In genomic region chr8:26706048-26706767, GRCm38 (mm10) we compare ENCODE assay signal across 23 mouse cellular contexts.
DNase-seq lines count a peak whose midpoint lies in the region; ATAC-seq lines count a peak whose summit lies in the region.
"Had no signal": no experiment of that assay in that cellular context is flagged by ENCODE, and none has a peak within 500 bp of the region (broad histone marks: within the 10 kb centered on the region; RNA-seq: fewer than 3 reads in every experiment).

No protein-coding gene starts in this region.

- 0 out of 2 replicates have a peak, but pooled peaks cover 3% of the 10 kb centered on the region for H3K27me3 ChIP-seq in hindbrain, embryonic 13.5 days
- no peaks in the 10 kb centered on the region for H3K27me3 ChIP-seq in hindbrain, embryonic 11.5 days (ENCODE audit: control insufficient read depth, insufficient read depth, low read length)
- H3K27me3 ChIP-seq in intestine, embryonic 14.5 days (replicated peaks; ENCODE audit: control insufficient read depth, insufficient read depth, low read length): no peaks in the 10 kb centered on the region
- peaks cover 9% of the 10 kb centered on the region; the same call in 1 of the 2 replicates for H3K27me3 ChIP-seq in neural tube, embryonic 15.5 days (replicated peaks)
- H3K27me3 ChIP-seq: liver, embryonic 12.5 days had no signal

- ATAC-seq in hindbrain, embryonic 13.5 days (ENCODE audit: low FRiP score): peak; percentile 66; the same call in 1 of the 2 replicates
- ATAC-seq in hindbrain, embryonic 11.5 days (ENCODE audit: low FRiP score): no peak; the same call in 1 of the 2 replicates
- ATAC-seq in intestine, embryonic 14.5 days (replicated peaks; ENCODE audit: low FRiP score, low TSS enrichment, low read depth): peak; percentile 80; the same call in 1 of the 2 replicates
- 0 out of 2 replicates have a peak, but pooled peaks have one; percentile 31 for ATAC-seq in neural tube, embryonic 15.5 days (ENCODE audit: low FRiP score)
- ATAC-seq: forebrain, embryonic 13.5 days; liver, embryonic 12.5 days had no signal

- H3K9me3 ChIP-seq in hindbrain, embryonic 13.5 days: no peaks in the 10 kb centered on the region
- no peaks in the 10 kb centered on the region for H3K9me3 ChIP-seq in hindbrain, embryonic 11.5 days (ENCODE audit: control insufficient read depth, low read length)
- no peaks in the 10 kb centered on the region for H3K9me3 ChIP-seq in intestine, embryonic 14.5 days (ENCODE audit: control insufficient read depth, low read length)
- H3K9me3 ChIP-seq in neural tube, embryonic 15.5 days (replicated peaks): no peaks in the 10 kb centered on the region
- H3K9me3 ChIP-seq: forebrain, embryonic 13.5 days; heart, embryonic 10.5 days; kidney, embryonic 15.5 days; limb, embryonic 13.5 days; liver, embryonic 12.5 days had no signal

- H3K9ac ChIP-seq in hindbrain, embryonic 13.5 days: no peak overlapping the region
- no peak overlapping the region for H3K9ac ChIP-seq in hindbrain, embryonic 11.5 days (ENCODE audit: low read depth, low read length)
- no peak overlapping the region for H3K9ac ChIP-seq in intestine, embryonic 14.5 days (ENCODE audit: low read length)
- no peak overlapping the region for H3K9ac ChIP-seq in neural tube, embryonic 15.5 days (replicated peaks)
- H3K9ac ChIP-seq: forebrain, embryonic 13.5 days; kidney, embryonic 15.5 days; limb, embryonic 13.5 days; liver, embryonic 12.5 days had no signal

- no peak overlapping the region for H3K4me3 ChIP-seq in hindbrain, embryonic 13.5 days
- H3K4me3 ChIP-seq in hindbrain, embryonic 11.5 days (ENCODE audit: low read depth, low read length): no peak overlapping the region
- no peak overlapping the region for H3K4me3 ChIP-seq in intestine, embryonic 14.5 days (ENCODE audit: low read depth, low read length)
- H3K4me3 ChIP-seq in neural tube, embryonic 15.5 days (replicated peaks): no peak overlapping the region
- H3K4me3 ChIP-seq: forebrain, embryonic 13.5 days; heart, embryonic 10.5 days; kidney, embryonic 15.5 days; limb, embryonic 13.5 days; liver, embryonic 12.5 days had no signal

- 43% methylated on average over 9 of the region's 9 CpGs for WGBS in hindbrain, embryonic 13.5 days
- 63% methylated on average over 9 of the region's 9 CpGs for WGBS in hindbrain, embryonic 11.5 days
- WGBS in intestine, embryonic 14.5 days: 57% methylated on average over 9 of the region's 9 CpGs
- WGBS in neural tube, embryonic 15.5 days: 29% methylated on average over 9 of the region's 9 CpGs

- H3K4me2 ChIP-seq in hindbrain, embryonic 13.5 days: no peak overlapping the region
- no peak overlapping the region for H3K4me2 ChIP-seq in hindbrain, embryonic 11.5 days (replicated peaks; ENCODE audit: low read depth, low read length)
- no peak overlapping the region for H3K4me2 ChIP-seq in intestine, embryonic 14.5 days (ENCODE audit: low read length)
- no peak overlapping the region for H3K4me2 ChIP-seq in neural tube, embryonic 15.5 days
- H3K4me2 ChIP-seq: forebrain, embryonic 13.5 days; kidney, embryonic 15.5 days; limb, embryonic 13.5 days; liver, embryonic 12.5 days had no signal

- intact Hi-C loops in heart, postnatal 10 days (cut with DNase I): no loop called here

- peak overlapping the region; percentile 44 for H3K27ac ChIP-seq in hindbrain, embryonic 13.5 days
- H3K27ac ChIP-seq in hindbrain, embryonic 11.5 days (ENCODE audit: low read depth, low read length): no peak overlapping the region
- no peak overlapping the region for H3K27ac ChIP-seq in intestine, embryonic 14.5 days (ENCODE audit: low read depth)
- H3K27ac ChIP-seq in neural tube, embryonic 15.5 days (replicated peaks): no peak overlapping the region
- H3K27ac ChIP-seq: forebrain, embryonic 13.5 days; heart, embryonic 10.5 days; kidney, embryonic 15.5 days; limb, embryonic 13.5 days; liver, embryonic 12.5 days had no signal

- H3K4me1 ChIP-seq in hindbrain, embryonic 13.5 days (replicated peaks): peaks cover 14% of the 10 kb centered on the region
- H3K4me1 ChIP-seq in hindbrain, embryonic 11.5 days (replicated peaks; ENCODE audit: control insufficient read depth, insufficient read depth, low read length): no peaks in the 10 kb centered on the region
- 0 out of 2 replicates have a peak, but pooled peaks cover 3% of the 10 kb centered on the region for H3K4me1 ChIP-seq in intestine, embryonic 14.5 days (replicated peaks; ENCODE audit: control insufficient read depth, insufficient read depth, low read length)
- H3K4me1 ChIP-seq in neural tube, embryonic 15.5 days: no peaks in the 10 kb centered on the region
- H3K4me1 ChIP-seq: heart, embryonic 10.5 days; liver, embryonic 12.5 days had no signal

- H3K36me3 ChIP-seq in hindbrain, embryonic 13.5 days: no peaks in the 10 kb centered on the region
- H3K36me3 ChIP-seq in hindbrain, embryonic 11.5 days (ENCODE audit: control insufficient read depth, insufficient read depth, low read length): no peaks in the 10 kb centered on the region
- no peaks in the 10 kb centered on the region for H3K36me3 ChIP-seq in intestine, embryonic 14.5 days (ENCODE audit: control insufficient read depth, insufficient read depth, low read length)
- H3K36me3 ChIP-seq in neural tube, embryonic 15.5 days: no peaks in the 10 kb centered on the region
- H3K36me3 ChIP-seq: heart, embryonic 10.5 days; kidney, embryonic 15.5 days; limb, embryonic 13.5 days; liver, embryonic 12.5 days had no signal

- DNase-seq in hindbrain, embryonic 11.5 days (ENCODE audit: low spot score): no peak
- peak; percentile 42 for DNase-seq in retina, postnatal 1 day
- DNase-seq in retina, embryonic 14.5 days (ENCODE audit: low spot score): no peak
- DNase-seq in intestine, embryonic 14.5 days (ENCODE audit: low spot score): no peak
- no peak for DNase-seq in thymus, postnatal 4 days
- no peak for DNase-seq in heart, postnatal 10 days
- DNase-seq: adrenal gland, postnatal 14 days; cerebellum, adult 2 months; cerebellum, postnatal 25 days; embryo, embryonic 11 days; gastrocnemius, postnatal 10 days; heart, postnatal 14 days; kidney, postnatal 4 days; lung, adult 18-20 months; lung, postnatal 14 days; thymus, adult 18-20 months had no signal
